Mouse (Mus musculus) MEL (cell line): ENCODE results near the gene Dus2.

Source experiments
- CTCF ChIP-seq, 3 experiments: IDR thresholded peaks in 2 of 3; conservative IDR thresholded peaks in 1 of 3; 2 replicates each; pipeline ENCODE4 v1.5.1; 2011 to 2012; ENCODE audit warnings: low read length in 3 of 3, low read depth in 2 of 3, mild to moderate bottlenecking in 2 of 3, improper control_type of control experiment in 1 of 3, inconsistent platforms in 1 of 3, mixed read lengths in 1 of 3, moderate library complexity in 1 of 3; ENCODE audit not compliant: control insufficient read depth in 1 of 3, insufficient read depth in 1 of 3, poor library complexity in 1 of 3, severe bottlenecking in 1 of 3
- HCFC1 ChIP-seq: IDR thresholded peaks from 2 replicates; pipeline ENCODE4 v1.6.1; 2012; ENCODE audit warnings: low read depth, mild to moderate bottlenecking, inconsistent platforms, low read length, improper control_type of control experiment, moderate library complexity
- JUND ChIP-seq: IDR thresholded peaks from 2 replicates; pipeline ENCODE4 v1.6.1; 2011; ENCODE audit warnings: low read depth, mild to moderate bottlenecking, improper control_type of control experiment, low read length
- KAT2A ChIP-seq: conservative IDR thresholded peaks from 2 replicates; pipeline ENCODE4 v1.6.1; 2012; ENCODE audit warnings: low read depth, low read length, improper control_type of control experiment, inconsistent platforms
- POLR2A ChIP-seq, 2 experiments: IDR thresholded peaks; 2 replicates each; pipeline ENCODE4 v1.6.1; 2011 to 2012; ENCODE audit warnings: low read length in 2 of 2, mild to moderate bottlenecking in 2 of 2, control low read depth in 1 of 2, improper control_type of control experiment in 1 of 2, low read depth in 1 of 2, moderate library complexity in 1 of 2; ENCODE audit not compliant: control insufficient read depth in 1 of 2, insufficient read depth in 1 of 2, poor library complexity in 1 of 2
- POLR2AphosphoS2 ChIP-seq: IDR thresholded peaks from 2 replicates; pipeline ENCODE4 v1.6.1; 2011; ENCODE audit warnings: low read length, improper control_type of control experiment

DNA sequence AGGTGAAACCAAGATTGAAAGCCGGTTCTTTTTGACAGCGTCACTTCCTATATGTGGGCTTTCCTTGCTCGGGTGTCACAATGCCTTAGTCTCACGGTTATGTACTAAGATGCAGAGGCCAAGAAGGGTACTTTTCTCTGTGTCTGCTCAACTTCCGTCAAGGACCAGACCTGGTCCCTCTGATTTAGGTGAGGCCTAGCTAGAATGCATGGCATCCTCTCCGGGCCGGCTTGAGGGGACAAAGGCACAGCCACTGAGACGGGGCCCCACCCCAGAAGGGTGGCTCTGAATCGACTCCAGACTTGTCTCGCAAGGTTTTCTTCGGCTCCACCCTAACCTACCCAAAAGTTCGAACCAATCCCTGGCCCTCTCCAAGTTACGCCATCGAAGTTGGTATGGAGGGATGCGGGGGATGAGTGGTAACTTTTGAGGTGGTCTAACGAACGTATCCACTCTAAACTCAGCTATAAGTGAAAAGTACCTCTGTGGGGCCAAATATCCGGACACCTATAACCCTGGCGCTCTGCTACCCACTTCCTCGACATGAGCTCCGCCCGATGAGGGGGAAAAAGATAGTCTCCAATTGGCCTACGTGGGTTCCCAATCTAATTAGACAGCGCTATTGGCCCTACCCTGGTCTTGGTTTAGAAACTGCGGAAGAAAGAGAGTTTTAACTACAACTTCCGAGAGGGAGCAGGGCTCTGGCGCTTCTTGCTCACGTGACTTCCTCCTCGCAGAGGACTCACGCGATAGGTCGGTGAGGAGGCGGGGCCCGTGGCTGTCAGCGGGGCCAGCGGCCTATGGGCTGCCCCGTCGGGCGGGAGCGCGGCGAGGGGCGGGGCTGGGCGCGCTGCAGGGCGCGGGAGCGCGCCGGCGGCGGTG, 67.8 kb downstream of the Dus2 start, which contains the start of gene Nfatc3:
- peak; percentile 50 to 92; a peak in 3 of 4 replicates for TF ChIP-seq POLR2A (IDR thresholded peaks at IDR 0.05; ENCODE audit: control insufficient read depth in 1 of 2, insufficient read depth in 1 of 2, low read depth in 1 of 2, low read length in 2 of 2, poor library complexity in 1 of 2)
- peak; percentile 93 for TF ChIP-seq HCFC1
- TF ChIP-seq CTCF (IDR thresholded peaks at IDR 0.05 in 2 of 3, conservative IDR thresholded peaks at IDR 0.05 in 1 of 3; ENCODE audit: control insufficient read depth in 1 of 3, insufficient read depth in 1 of 3, low read depth in 2 of 3, low read length in 3 of 3, poor library complexity in 1 of 3, severe bottlenecking in 1 of 3): no peak
- peak; percentile 69; the same call in 1 of the 2 replicates for TF ChIP-seq POLR2AphosphoS2
- no peak for TF ChIP-seq JUND
- peak; percentile 77 for TF ChIP-seq KAT2A
